Mouse (Mus musculus) stomach, postnatal 0 days (tissue): ENCODE data around the gene Itga6.

ENCODE experiments used
- CTCF ChIP-seq: IDR thresholded peaks from 2 replicates; pipeline ENCODE4 v1.5.1; 2016; ENCODE audit warnings: antibody characterized with exemption, low read depth, mild to moderate bottlenecking, moderate library complexity
- EP300 ChIP-seq: optimal IDR thresholded peaks from 2 replicates; pipeline ENCODE3; 2016; ENCODE audit warnings: antibody characterized with exemption

GRCm38 (mm10) chr2:71899886-71900285 is 154.5 kb downstream of the Itga6 start:
- no peak for TF ChIP-seq CTCF
- no peak for TF ChIP-seq EP300
